Mouse (Mus musculus) midbrain, embryonic 12.5 days (tissue): ENCODE data around the gene Cd9. TPM values are rescaled to one million over a fixed set of nuclear protein-coding genes. Genes with fewer than 3 reads are reported as not detected.

Source experiments
- ATAC-seq: fragments of 200-750 bp; cut with Nextera tagmentation; 2 replicates; pipeline ENCODE4 v1.8.0; 2017; ENCODE audit warnings: low read depth, moderate TSS enrichment, moderate library complexity; ENCODE audit not compliant: low FRiP score
- H3K27ac ChIP-seq: fragments of 300-500 bp; sonication (generic); replicated peaks from 2 replicates; pipeline ENCODE4 v1.5.1; 2016; ENCODE audit warnings: mild to moderate bottlenecking
- H3K27me3 ChIP-seq: fragments of 300-500 bp; sonication (generic); 2 replicates; pipeline ENCODE4 v1.6.1; 2016; ENCODE audit warnings: mild to moderate bottlenecking
- H3K36me3 ChIP-seq: fragments of 300-500 bp; sonication (generic); 2 replicates; pipeline ENCODE4 v1.6.1; 2016
- H3K4me1 ChIP-seq: fragments of 300-500 bp; sonication (generic); 2 replicates; pipeline ENCODE4 v1.6.1; 2016
- H3K4me2 ChIP-seq: fragments of 300-500 bp; sonication (generic); replicated peaks from 2 replicates; pipeline ENCODE4 v1.6.1; 2016; ENCODE audit warnings: mild to moderate bottlenecking, moderate library complexity
- H3K4me3 ChIP-seq: fragments of 300-500 bp; sonication (generic); 2 replicates; pipeline ENCODE4 v1.5.1; 2016; ENCODE audit warnings: mild to moderate bottlenecking
- H3K9ac ChIP-seq: fragments of 300-500 bp; sonication (generic); replicated peaks from 2 replicates; pipeline ENCODE4 v1.6.1; 2016; ENCODE audit warnings: mild to moderate bottlenecking, moderate library complexity
- H3K9me3 ChIP-seq: fragments of 300-500 bp; sonication (generic); 2 replicates; pipeline ENCODE4 v1.6.1; 2016; ENCODE audit warnings: mild to moderate bottlenecking
- WGBS: fragments of 180-500 bp; shearing (Covaris S2); methylation state at CpG from one replicate; pipeline ENCODE4 v1.1.7; 2016; 5-methylcytosine and 5-hydroxymethylcytosine counted together
- polyA plus RNA-seq: library from polyadenylated mRNA; unstranded; fragments of >200 nt; fragmentation: Nextera tagmentation; extraction: Ambion mirVana; gene quantifications from 2 replicates; pipeline ENCODE4 v1.2.1, GENCODE M21; 2016

The Cd9 gene
- polyA plus RNA-seq, 1 experiment from 2014 or later: 38.5 TPM

DNA sequence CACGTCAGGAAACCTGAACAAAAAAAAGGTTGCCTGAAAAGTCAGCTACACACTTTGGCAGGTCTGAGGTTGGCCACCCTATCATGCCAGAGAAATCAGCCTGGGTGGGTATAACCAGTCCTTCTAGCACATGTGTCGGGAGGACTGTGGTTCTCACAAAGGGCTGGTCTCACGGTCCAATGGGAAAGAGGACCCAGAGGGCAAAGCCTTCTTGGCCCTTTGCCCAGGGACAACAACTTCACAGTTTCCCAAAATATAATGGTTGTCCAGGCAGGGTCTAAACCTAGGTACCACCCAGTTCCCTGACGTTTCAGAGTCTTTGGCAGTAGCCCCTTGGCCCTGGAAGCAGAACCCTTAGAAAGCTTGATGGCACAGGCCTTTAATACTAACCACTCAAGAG lies 25.4 kb downstream of the Cd9 start:
- no peak overlapping the region for H3K4me3 ChIP-seq
- no peak for ATAC-seq

GRCm38 (mm10) chr6:125468179-125468960 lies 26.2 kb downstream of the Cd9 start:
- WGBS: 62% methylated on average over 21 of the region's 21 CpGs
- H3K9ac ChIP-seq: no peak overlapping the region
- no peak for ATAC-seq
- no peak overlapping the region for H3K4me2 ChIP-seq
- H3K9me3 ChIP-seq: no peaks in the 10 kb centered on the region
- no peak overlapping the region for H3K27ac ChIP-seq
- no peaks in the 10 kb centered on the region for H3K36me3 ChIP-seq
- peaks cover 5% of the 10 kb centered on the region; the same call in 1 of the 2 replicates for H3K4me1 ChIP-seq
- H3K27me3 ChIP-seq: no peaks in the 10 kb centered on the region
- no peak overlapping the region for H3K4me3 ChIP-seq

More for the DNA sequence above, 25.4 kb downstream of the Cd9 start:
- Histone ChIP-seq H3K36me3 (no peaks in the 10 kb centered on the region), H3K4me1 (peaks cover 5% of the 10 kb centered on the region; the same call in 1 of the 2 replicates), H3K27ac (no peak overlapping the region), H3K27me3 (no peaks in the 10 kb centered on the region), H3K9me3 (no peaks in the 10 kb centered on the region), H3K4me2 (no peak overlapping the region), H3K9ac (no peak overlapping the region)
- 92% methylated on average over 4 of the region's 4 CpGs for WGBS

DNA sequence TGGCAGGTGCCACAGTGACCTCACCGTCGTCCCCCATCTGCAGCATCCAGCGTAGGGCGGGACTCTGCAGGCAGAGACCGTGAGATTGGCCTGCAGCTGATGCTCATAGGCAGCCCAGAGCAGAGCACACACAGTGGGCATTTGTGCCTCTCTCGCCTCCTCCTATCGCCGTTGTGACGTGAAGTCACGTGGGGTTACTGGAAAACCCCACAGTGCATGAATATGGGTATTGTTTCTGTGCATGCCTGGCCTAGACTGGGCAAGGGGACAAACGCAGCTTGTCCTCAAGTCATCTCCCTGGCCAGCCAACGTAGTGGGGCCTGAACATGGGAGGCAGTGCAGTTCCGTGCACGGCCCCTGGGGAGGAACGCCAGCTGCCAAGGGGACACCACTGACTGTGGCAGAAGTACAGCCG lies 27.3 kb downstream of the Cd9 start:
- Histone ChIP-seq H3K4me3 (no peak overlapping the region), H3K9me3 (no peaks in the 10 kb centered on the region), H3K27ac (no peak overlapping the region), H3K27me3 (no peaks in the 10 kb centered on the region), H3K9ac (no peak overlapping the region), H3K36me3 (no peaks in the 10 kb centered on the region), H3K4me1 (peaks cover 5% of the 10 kb centered on the region; the same call in 1 of the 2 replicates), H3K4me2 (no peak overlapping the region)
- 73% methylated on average over 16 of the region's 16 CpGs for WGBS
- ATAC-seq: peak; percentile 72

- 91% methylated on average over 7 of the region's 7 CpGs for WGBS
- Histone ChIP-seq H3K27ac (no peak overlapping the region), H3K4me1 (peaks cover 4% of the 10 kb centered on the region; the same call in 1 of the 2 replicates), H3K4me2 (no peak overlapping the region), H3K27me3 (no peaks in the 10 kb centered on the region), H3K36me3 (no peaks in the 10 kb centered on the region), H3K4me3 (no peak overlapping the region), H3K9ac (no peak overlapping the region), H3K9me3 (no peaks in the 10 kb centered on the region)
- no peak for ATAC-seq
Measured at GRCm38 (mm10) chr6:125462312-125462711, 32.3 kb downstream of the Cd9 start.

DNA sequence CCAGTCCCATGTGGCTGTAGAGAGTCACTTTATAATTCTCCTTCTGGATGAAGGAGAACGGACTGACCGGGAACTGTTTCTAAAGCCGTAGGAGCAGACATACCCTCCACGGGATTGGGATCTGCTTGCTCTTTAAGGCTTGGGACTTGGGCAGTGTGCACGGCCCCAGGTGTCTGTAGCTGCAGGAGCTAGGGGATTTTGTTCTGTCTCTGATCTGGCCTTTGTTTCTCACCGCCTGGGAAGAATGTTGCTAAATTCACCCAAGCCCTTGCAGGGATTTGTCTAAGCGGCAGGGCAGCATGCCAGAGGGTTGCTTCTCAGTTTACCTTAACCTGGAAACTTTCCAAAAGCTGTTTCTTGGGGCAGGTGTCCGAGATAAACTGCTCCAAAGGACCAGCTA lies 32.8 kb downstream of the Cd9 start:
- Histone ChIP-seq H3K4me2 (no peak overlapping the region), H3K9me3 (no peaks in the 10 kb centered on the region), H3K27ac (no peak overlapping the region), H3K9ac (no peak overlapping the region), H3K4me3 (no peak overlapping the region), H3K27me3 (no peaks in the 10 kb centered on the region), H3K36me3 (no peaks in the 10 kb centered on the region), H3K4me1 (no peaks in the 10 kb centered on the region)
- 56% methylated on average over 8 of the region's 8 CpGs for WGBS
- ATAC-seq: no peak

GRCm38 (mm10) chr6:125461325-125461724 lies 33.3 kb downstream of the Cd9 start:
- no peak overlapping the region for H3K4me3 ChIP-seq
- no peak overlapping the region for H3K27ac ChIP-seq
- no peak overlapping the region for H3K4me2 ChIP-seq
- no peak overlapping the region for H3K9ac ChIP-seq
- H3K27me3 ChIP-seq: no peaks in the 10 kb centered on the region
- H3K4me1 ChIP-seq: no peaks in the 10 kb centered on the region
- H3K36me3 ChIP-seq: no peaks in the 10 kb centered on the region
- WGBS: 88% methylated on average over 7 of the region's 7 CpGs
- no peak for ATAC-seq
- no peaks in the 10 kb centered on the region for H3K9me3 ChIP-seq

DNA sequence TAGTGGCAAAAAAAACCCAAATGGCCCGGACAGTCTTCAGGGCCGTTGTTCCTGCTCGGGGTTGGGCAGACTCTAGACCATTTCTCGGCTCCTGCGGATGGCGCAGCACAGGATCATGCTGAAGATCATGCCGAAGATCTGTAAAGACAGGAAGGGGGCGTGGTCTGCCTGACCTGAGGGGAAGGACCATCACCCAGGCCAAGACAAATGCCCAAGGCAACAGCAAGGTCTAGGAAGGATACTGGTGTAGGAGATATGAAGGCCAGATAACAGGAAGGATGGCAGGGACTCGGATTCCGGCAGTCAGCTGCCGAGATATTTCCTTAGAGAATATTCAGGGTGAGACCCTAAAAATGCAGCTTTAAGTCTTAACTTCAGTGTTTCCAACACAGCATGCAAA lies 34.0 kb downstream of the Cd9 start:
- Histone ChIP-seq H3K9me3 (no peaks in the 10 kb centered on the region), H3K4me3 (no peak overlapping the region), H3K4me1 (0 out of 2 replicates have a peak, but pooled peaks cover 2% of the 10 kb centered on the region), H3K27me3 (no peaks in the 10 kb centered on the region), H3K27ac (no peak overlapping the region), H3K9ac (no peak overlapping the region), H3K36me3 (no peaks in the 10 kb centered on the region), H3K4me2 (no peak overlapping the region)
- no peak for ATAC-seq
- WGBS: 91% methylated on average over 11 of the region's 11 CpGs

DNA sequence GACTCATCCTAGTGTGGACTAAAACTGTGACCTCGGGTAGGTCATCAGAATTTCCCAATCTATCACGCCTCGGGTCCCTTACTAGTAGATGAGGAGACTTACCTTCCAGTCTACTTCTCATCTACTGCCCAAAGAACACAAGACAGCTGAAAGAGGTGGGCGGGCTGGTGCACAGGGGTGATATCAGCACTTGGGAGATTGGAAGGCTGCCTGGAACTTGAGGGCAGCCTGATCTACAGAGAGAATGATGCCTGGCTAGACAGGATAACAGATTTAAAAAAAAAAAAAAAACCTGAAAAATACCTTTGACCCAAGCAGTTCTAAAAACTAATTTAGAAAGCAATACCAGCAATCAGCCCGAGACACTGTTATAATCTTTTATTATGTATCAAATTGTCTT lies 34.7 kb downstream of the Cd9 start:
- no peaks in the 10 kb centered on the region for H3K36me3 ChIP-seq
- no peak overlapping the region for H3K27ac ChIP-seq
- H3K4me3 ChIP-seq: no peak overlapping the region
- no peak overlapping the region for H3K4me2 ChIP-seq
- 0 out of 2 replicates have a peak, but pooled peaks cover 2% of the 10 kb centered on the region for H3K4me1 ChIP-seq
- ATAC-seq: no peak
- no peak overlapping the region for H3K9ac ChIP-seq
- 93% methylated on average over 5 of the region's 5 CpGs for WGBS
- no peaks in the 10 kb centered on the region for H3K27me3 ChIP-seq
- H3K9me3 ChIP-seq: no peaks in the 10 kb centered on the region

- ATAC-seq: no peak
- Histone ChIP-seq H3K27ac (no peak overlapping the region), H3K27me3 (no peaks in the 10 kb centered on the region), H3K9me3 (no peaks in the 10 kb centered on the region), H3K36me3 (no peaks in the 10 kb centered on the region), H3K4me1 (0 out of 2 replicates have a peak, but pooled peaks cover 2% of the 10 kb centered on the region), H3K4me2 (no peak overlapping the region), H3K9ac (no peak overlapping the region), H3K4me3 (no peak overlapping the region)
- WGBS: 56% methylated on average over 12 of the region's 12 CpGs
Measured at GRCm38 (mm10) chr6:125455806-125456520, 38.6 kb downstream of the Cd9 start.

DNA sequence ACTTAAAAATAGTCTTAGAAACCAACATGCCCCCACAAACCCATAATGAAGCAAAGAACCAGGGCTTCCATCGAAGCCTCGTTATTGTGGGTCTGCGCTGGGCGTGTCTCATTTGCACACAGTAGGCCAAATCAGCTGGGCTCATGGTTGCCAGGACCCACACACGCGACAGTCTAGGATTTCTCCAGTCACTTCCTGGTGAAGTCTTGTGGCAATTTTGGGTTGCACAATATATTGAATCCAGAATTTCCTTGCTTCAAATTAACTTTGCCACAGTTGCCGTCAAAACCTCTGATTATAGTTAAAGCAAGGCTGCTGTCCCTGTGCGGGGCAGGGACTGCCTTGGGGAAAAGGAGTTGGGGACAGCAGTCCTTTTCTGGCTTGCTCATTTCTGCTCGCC lies 39.9 kb downstream of the Cd9 start:
- no peak for ATAC-seq

DNA sequence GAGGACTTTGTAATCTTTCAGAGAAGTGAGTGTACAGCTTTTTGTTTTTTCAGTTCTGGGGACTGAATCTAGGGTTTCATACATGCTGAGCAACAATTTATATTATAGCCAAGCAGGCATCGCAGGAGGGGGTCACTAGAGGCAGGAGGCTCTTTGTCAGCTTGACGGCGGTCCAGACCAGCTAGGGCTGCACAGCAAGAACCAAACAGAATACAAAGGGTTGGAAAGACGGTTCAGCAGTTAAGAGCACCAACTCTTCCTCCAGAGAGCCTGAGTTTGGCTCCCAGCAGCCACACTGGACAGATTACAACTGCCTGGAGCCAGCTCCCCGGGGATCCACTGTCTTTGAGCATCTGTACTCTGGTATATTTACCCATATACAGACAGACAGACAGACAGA lies 40.3 kb downstream of the Cd9 start:
- 50% methylated on average over 5 of the region's 5 CpGs for WGBS

More for the DNA sequence above, 39.9 kb downstream of the Cd9 start:
- WGBS: 86% methylated on average over 9 of the region's 9 CpGs
- no peak overlapping the region for H3K9ac ChIP-seq
- H3K27me3 ChIP-seq: no peaks in the 10 kb centered on the region
- H3K4me3 ChIP-seq: no peak overlapping the region
- 0 out of 2 replicates have a peak, but pooled peaks cover 2% of the 10 kb centered on the region for H3K4me1 ChIP-seq
- no peaks in the 10 kb centered on the region for H3K36me3 ChIP-seq
- H3K9me3 ChIP-seq: no peaks in the 10 kb centered on the region
- H3K4me2 ChIP-seq: no peak overlapping the region
- no peak overlapping the region for H3K27ac ChIP-seq

GRCm38 (mm10) chr6:125447660-125448059 lies 46.9 kb downstream of the Cd9 start:
- H3K9ac ChIP-seq: no peak overlapping the region
- H3K27ac ChIP-seq: no peak overlapping the region
- 47% methylated on average over 2 of the region's 2 CpGs for WGBS
- no peak overlapping the region for H3K4me3 ChIP-seq
- H3K36me3 ChIP-seq: no peaks in the 10 kb centered on the region
- H3K9me3 ChIP-seq: no peaks in the 10 kb centered on the region
- no peak for ATAC-seq
- H3K27me3 ChIP-seq: no peaks in the 10 kb centered on the region
- H3K4me2 ChIP-seq: no peak overlapping the region
- H3K4me1 ChIP-seq: no peaks in the 10 kb centered on the region

More for the DNA sequence above, 40.3 kb downstream of the Cd9 start:
- no peak overlapping the region for H3K27ac ChIP-seq
- H3K4me2 ChIP-seq: no peak overlapping the region
- no peaks in the 10 kb centered on the region for H3K36me3 ChIP-seq
- no peak for ATAC-seq
- no peaks in the 10 kb centered on the region for H3K9me3 ChIP-seq
- H3K4me3 ChIP-seq: no peak overlapping the region
- H3K4me1 ChIP-seq: 0 out of 2 replicates have a peak, but pooled peaks cover 2% of the 10 kb centered on the region
- no peak overlapping the region for H3K9ac ChIP-seq
- no peaks in the 10 kb centered on the region for H3K27me3 ChIP-seq
